Mouse (Mus musculus): Measurements from ENCODE around the gene Haao. TPM values are rescaled to one million over a fixed set of nuclear protein-coding genes. Genes with fewer than 3 reads are reported as not detected.

Haao gene
- 4.8 TPM for polyA plus RNA-seq (2014; fragmentation: Illumina TruSeq; extraction: RNeasy Lipid Tissue Mini Kit (QIAGEN cat#74804); ENCODE audit: insufficient read depth, low read depth, low replicate concordance)

GRCm38 (mm10) chr17:83847815-83848214 lies at the start of gene Haao:
Gene Haao (minus strand): TSS chr17:83847963.

Other genes starting within 250 kb of the Haao start
- not detected for gene Kcng3, start 216.1 kb downstream of the Haao start, polyA plus RNA-seq (2014; fragmentation: Illumina TruSeq; extraction: RNeasy Lipid Tissue Mini Kit (QIAGEN cat#74804); ENCODE audit: insufficient read depth, low read depth, low replicate concordance)
- 18.6 TPM for gene Mta3, start 141.8 kb downstream of the Haao start, polyA plus RNA-seq (2014; fragmentation: Illumina TruSeq; extraction: RNeasy Lipid Tissue Mini Kit (QIAGEN cat#74804); ENCODE audit: insufficient read depth, low read depth, low replicate concordance)

All from lung, adult 10 weeks (tissue).